Mouse (Mus musculus): ENCODE results near the gene Thpo. TPM values are rescaled to one million over a fixed set of nuclear protein-coding genes. Genes with fewer than 3 reads are reported as not detected.

The Thpo gene
- total and polyA plus RNA-seq, 3 experiments: 0.08 to 1.0 (median 0.19) TPM

- H3K4me2 ChIP-seq (ENCODE audit: insufficient read depth, low read depth, poor library complexity, severe bottlenecking): no peak overlapping the region
- H3K9me3 ChIP-seq (replicated peaks; ENCODE audit: low read length): no peaks in the 10 kb centered on the region
- H3K36me3 ChIP-seq (replicated peaks in 1 of 2; ENCODE audit: control insufficient read depth in 1 of 2, insufficient read depth in 1 of 2, low read length in 1 of 2): peaks cover 0 to 16% of the 10 kb centered on the region in 2 experiments
- no peak overlapping the region for H3K27ac ChIP-seq (ENCODE audit: insufficient read depth, low read depth)
- peaks cover 10 to 40% of the 10 kb centered on the region in 2 experiments for H3K4me1 ChIP-seq (ENCODE audit: control insufficient read depth in 1 of 2, insufficient read depth in 2 of 2)
- dilution Hi-C loops (cut with MboI; ENCODE audit: extremely low pct_ligation_motif_present, extremely low pct_unique_long_range_greater_than_20kb, low sequenced_read_pairs) (no loop called here), in situ Hi-C loops (cut with MboI; ENCODE audit: low pct_ligation_motif_present, low pct_unique_long_range_greater_than_20kb, low sequenced_read_pairs) (no loop called here)
- H3K4me3 ChIP-seq (replicated peaks in 1 of 3; ENCODE audit: low read depth in 2 of 3, low read length in 2 of 3, poor library complexity in 1 of 3): no peak overlapping the region
- TF ChIP-seq CTCF (conservative IDR thresholded peaks at IDR 0.05 in 1 of 2, IDR thresholded peaks at IDR 0.05 in 1 of 2; ENCODE audit: low read depth in 2 of 2, low read length in 2 of 2) (no peak), PAX5 (IDR thresholded peaks at IDR 0.05; ENCODE audit: low read length) (no peak), ELF1 (IDR thresholded peaks at IDR 0.05; ENCODE audit: low read depth, low read length) (no peak), ZMIZ1 (IDR thresholded peaks at IDR 0.05; ENCODE audit: low read depth, low read length) (no peak), TBP (conservative IDR thresholded peaks at IDR 0.05; ENCODE audit: low read depth, low read length) (no peak), RCOR1 (conservative IDR thresholded peaks at IDR 0.05; ENCODE audit: low read depth, low read length) (no peak), GABPA (IDR thresholded peaks at IDR 0.05; ENCODE audit: insufficient replicate concordance, low read depth, low read length) (no peak), BHLHE40 (IDR thresholded peaks at IDR 0.05; ENCODE audit: low read depth, low read length) (no peak), HCFC1 (IDR thresholded peaks at IDR 0.05; ENCODE audit: low read depth, low read length) (no peak)
- DNase-seq (ENCODE audit: extremely low read depth): no peak
- H3K79me2 ChIP-seq (replicated peaks; ENCODE audit: control insufficient read depth, extremely low read depth, insufficient read depth, poor library complexity, severe bottlenecking): no peaks in the 10 kb centered on the region
- H3K27me3 ChIP-seq (replicated peaks): no peaks in the 10 kb centered on the region
- H3K9ac ChIP-seq (ENCODE audit: insufficient read depth, low read depth): no peak overlapping the region
Observed at GRCm38 (mm10) chr16:20706407-20707055, 27.8 kb downstream of the Thpo start.

GRCm38 (mm10) chr16:20705786-20706185 is 28.5 kb downstream of the Thpo start:
- TF ChIP-seq POLR2AphosphoS2 (IDR thresholded peaks at IDR 0.05; ENCODE audit: low read depth, low read length) (no peak), SIN3A (IDR thresholded peaks at IDR 0.05; ENCODE audit: low read length) (no peak), USF2 (conservative IDR thresholded peaks at IDR 0.05; ENCODE audit: low read depth, low read length) (no peak), RCOR1 (conservative IDR thresholded peaks at IDR 0.05; ENCODE audit: low read depth, low read length) (no peak), BHLHE40 (IDR thresholded peaks at IDR 0.05; ENCODE audit: low read depth, low read length) (no peak), POLR2A (IDR thresholded peaks at IDR 0.05; ENCODE audit: low read depth, low read length) (no peak), CHD2 (IDR thresholded peaks at IDR 0.05; ENCODE audit: low read length) (no peak), UBTF (IDR thresholded peaks at IDR 0.05; ENCODE audit: low read depth, low read length) (no peak), NELFE (IDR thresholded peaks at IDR 0.05; ENCODE audit: low read depth, low read length) (no peak), GABPA (IDR thresholded peaks at IDR 0.05; ENCODE audit: insufficient replicate concordance, low read depth, low read length) (no peak), MAZ (IDR thresholded peaks at IDR 0.05; ENCODE audit: low read depth, low read length) (no peak), MXI1 (IDR thresholded peaks at IDR 0.05; ENCODE audit: low read depth, low read length) (no peak), CTCF (conservative IDR thresholded peaks at IDR 0.05 in 1 of 2, IDR thresholded peaks at IDR 0.05 in 1 of 2; ENCODE audit: low read depth in 2 of 2, low read length in 2 of 2) (no peak), USF1 (IDR thresholded peaks at IDR 0.05; ENCODE audit: low read depth, low read length) (no peak), CHD1 (IDR thresholded peaks at IDR 0.05; ENCODE audit: low read depth, low read length) (no peak), ZNF384 (IDR thresholded peaks at IDR 0.05; ENCODE audit: low read depth, low read length) (no peak), JUN (IDR thresholded peaks at IDR 0.05; ENCODE audit: insufficient read depth, low read depth, low read length) (no peak), MEF2A (IDR thresholded peaks at IDR 0.05; ENCODE audit: borderline replicate concordance, low read depth, low read length) (no peak), ETS1 (conservative IDR thresholded peaks at IDR 0.05; ENCODE audit: low read depth, low read length) (no peak), IRF4 (IDR thresholded peaks at IDR 0.05; ENCODE audit: low read depth, low read length) (no peak)
- Histone ChIP-seq H3K27ac (ENCODE audit: insufficient read depth, low read depth) (no peak overlapping the region), H3K4me1 (ENCODE audit: control insufficient read depth in 1 of 2, insufficient read depth in 2 of 2) (peaks cover 13 to 46% of the 10 kb centered on the region in 2 experiments), H3K79me2 (replicated peaks; ENCODE audit: control insufficient read depth, extremely low read depth, insufficient read depth, poor library complexity, severe bottlenecking) (no peaks in the 10 kb centered on the region), H3K4me3 (replicated peaks in 1 of 3; ENCODE audit: low read depth in 2 of 3, low read length in 2 of 3, poor library complexity in 1 of 3) (no peak overlapping the region), H3K9ac (ENCODE audit: insufficient read depth, low read depth) (no peak overlapping the region), H3K9me3 (replicated peaks; ENCODE audit: low read length) (no peaks in the 10 kb centered on the region), H3K36me3 (replicated peaks in 1 of 2; ENCODE audit: control insufficient read depth in 1 of 2, insufficient read depth in 1 of 2, low read length in 1 of 2) (peaks cover 0 to 16% of the 10 kb centered on the region in 2 experiments), H3K4me2 (ENCODE audit: insufficient read depth, low read depth, poor library complexity, severe bottlenecking) (no peak overlapping the region), H3K27me3 (replicated peaks) (no peaks in the 10 kb centered on the region)
- dilution Hi-C loops (cut with MboI; ENCODE audit: extremely low pct_ligation_motif_present, extremely low pct_unique_long_range_greater_than_20kb, low sequenced_read_pairs) (no loop called here), in situ Hi-C loops (cut with MboI; ENCODE audit: low pct_ligation_motif_present, low pct_unique_long_range_greater_than_20kb, low sequenced_read_pairs) (no loop called here)
- DNase-seq (ENCODE audit: extremely low read depth): no peak
